Mouse (Mus musculus): ENCODE data around the gene Rab8a. TPM values are rescaled to one million over a fixed set of nuclear protein-coding genes. Genes with fewer than 3 reads are reported as not detected.

Rab8a gene
- polyA plus RNA-seq, 2 experiments, result 84.4 to 142 TPM

- H3K27me3 ChIP-seq (ENCODE audit: control insufficient read depth, insufficient read depth, low read length), result no peaks in the 10 kb centered on the region
- no peak overlapping the region for H3K9ac ChIP-seq (ENCODE audit: low read depth, low read length, severe bottlenecking)
- DNase-seq (ENCODE audit: low spot score) (no peak), ATAC-seq (ENCODE audit: low FRiP score, low read depth) (peak; percentile 3; the same call in 1 of the 2 replicates)
- H3K4me1 ChIP-seq (ENCODE audit: control insufficient read depth, insufficient read depth, low read length), result peaks cover 9% of the 10 kb centered on the region
- no peaks in the 10 kb centered on the region for H3K9me3 ChIP-seq (ENCODE audit: control insufficient read depth, low read length)
- no peak for TF ChIP-seq POLR2A (IDR thresholded peaks at IDR 0.05; ENCODE audit: borderline replicate concordance, extremely low read depth, insufficient read depth, insufficient read length)
- peak overlapping the region; percentile 75; the same call in 1 of the 2 replicates for H3K4me2 ChIP-seq (replicated peaks; ENCODE audit: low read depth, low read length, severe bottlenecking)
- 80% methylated on average over 9 of the region's 10 CpGs for WGBS
- H3K4me3 ChIP-seq (replicated peaks; ENCODE audit: low read length), result peak overlapping the region; percentile 82
- H3K27ac ChIP-seq (replicated peaks; ENCODE audit: low read depth, low read length), result no peak overlapping the region
- H3K36me3 ChIP-seq (ENCODE audit: control insufficient read depth, insufficient read depth, low read length), result peaks cover 26% of the 10 kb centered on the region
These were observed 58.0 kb downstream of the Rab8a start for GRCm38 (mm10) chr8:72218781-72219540.

GRCm38 (mm10) chr8:72219541-72220363 is 58.8 kb downstream of the Rab8a start, which contains the start of gene Fam32a:
Gene Fam32a (plus strand): TSS chr8:72219730.
- Histone ChIP-seq H3K9ac (ENCODE audit: low read depth, low read length, severe bottlenecking) (peak within 1 kb of the TSS; percentile 84), H3K27me3 (ENCODE audit: control insufficient read depth, insufficient read depth, low read length) (no peaks in the 10 kb centered on the region), H3K4me3 (replicated peaks; ENCODE audit: low read length) (peak within 1 kb of the TSS; percentile 82), H3K36me3 (ENCODE audit: control insufficient read depth, insufficient read depth, low read length) (peaks cover 28% of the 10 kb centered on the region), H3K4me2 (replicated peaks; ENCODE audit: low read depth, low read length, severe bottlenecking) (peak within 1 kb of the TSS; percentile 75), H3K9me3 (ENCODE audit: control insufficient read depth, low read length) (no peaks in the 10 kb centered on the region), H3K4me1 (ENCODE audit: control insufficient read depth, insufficient read depth, low read length) (peaks cover 9% of the 10 kb centered on the region), H3K27ac (replicated peaks; ENCODE audit: low read depth, low read length) (peak within 1 kb of the TSS; percentile 81)
- DNase-seq (ENCODE audit: low spot score) (peak; percentile 98), ATAC-seq (ENCODE audit: low FRiP score, low read depth) (peak; percentile 99)
- no peak for TF ChIP-seq POLR2A (IDR thresholded peaks at IDR 0.05; ENCODE audit: borderline replicate concordance, extremely low read depth, insufficient read depth, insufficient read length)
- 17% methylated on average over 39 of the region's 39 CpGs for WGBS

GRCm38 (mm10) chr8:72220758-72221157 is 59.8 kb downstream of the Rab8a start:
- ATAC-seq (ENCODE audit: low FRiP score, low read depth) (no peak), DNase-seq (ENCODE audit: low spot score) (no peak)
- H3K4me2 ChIP-seq (replicated peaks; ENCODE audit: low read depth, low read length, severe bottlenecking), result peak overlapping the region; percentile 75
- H3K9ac ChIP-seq (ENCODE audit: low read depth, low read length, severe bottlenecking), result no peak overlapping the region
- 90% methylated on average over 4 of the region's 4 CpGs for WGBS
- no peak overlapping the region for H3K27ac ChIP-seq (replicated peaks; ENCODE audit: low read depth, low read length)
- no peaks in the 10 kb centered on the region for H3K9me3 ChIP-seq (ENCODE audit: control insufficient read depth, low read length)
- H3K36me3 ChIP-seq (ENCODE audit: control insufficient read depth, insufficient read depth, low read length), result peaks cover 28% of the 10 kb centered on the region
- peak overlapping the region; percentile 82 for H3K4me3 ChIP-seq (replicated peaks; ENCODE audit: low read length)
- H3K27me3 ChIP-seq (ENCODE audit: control insufficient read depth, insufficient read depth, low read length), result no peaks in the 10 kb centered on the region
- TF ChIP-seq POLR2A (IDR thresholded peaks at IDR 0.05; ENCODE audit: borderline replicate concordance, extremely low read depth, insufficient read depth, insufficient read length), result no peak
- H3K4me1 ChIP-seq (ENCODE audit: control insufficient read depth, insufficient read depth, low read length), result peaks cover 9% of the 10 kb centered on the region

- Histone ChIP-seq H3K9me3 (ENCODE audit: control insufficient read depth, low read length) (no peaks in the 10 kb centered on the region), H3K36me3 (ENCODE audit: control insufficient read depth, insufficient read depth, low read length) (peaks cover 28% of the 10 kb centered on the region), H3K27ac (replicated peaks; ENCODE audit: low read depth, low read length) (no peak overlapping the region), H3K27me3 (ENCODE audit: control insufficient read depth, insufficient read depth, low read length) (no peaks in the 10 kb centered on the region), H3K4me3 (replicated peaks; ENCODE audit: low read length) (no peak overlapping the region), H3K4me1 (ENCODE audit: control insufficient read depth, insufficient read depth, low read length) (peaks cover 9% of the 10 kb centered on the region), H3K9ac (ENCODE audit: low read depth, low read length, severe bottlenecking) (no peak overlapping the region), H3K4me2 (replicated peaks; ENCODE audit: low read depth, low read length, severe bottlenecking) (no peak overlapping the region)
- ATAC-seq (ENCODE audit: low FRiP score, low read depth) (no peak), DNase-seq (ENCODE audit: low spot score) (no peak)
- TF ChIP-seq POLR2A (IDR thresholded peaks at IDR 0.05; ENCODE audit: borderline replicate concordance, extremely low read depth, insufficient read depth, insufficient read length), result no peak
- WGBS, result 90% methylated on average over 5 of the region's 5 CpGs
These were observed 61.7 kb downstream of the Rab8a start for GRCm38 (mm10) chr8:72222656-72223055.

Other genes with a start within 250 kb of the Rab8a start
- gene Zfp961, start 210.2 kb upstream of the Rab8a start, polyA plus RNA-seq (2012; rRNA removed), result 15.2 and 18.9 TPM in 2 replicates
- gene Zfp961, start 210.2 kb upstream of the Rab8a start, polyA plus RNA-seq (2014; fragmentation: Nextera tagmentation; extraction: Ambion mirVana), result 15.5 and 19.3 TPM in 2 replicates
- gene Cyp4f18, start 151.6 kb upstream of the Rab8a start, polyA plus RNA-seq (2012; rRNA removed), result 0.65 and 0.93 TPM in 2 replicates
- 0.88 and 2.6 TPM in 2 replicates for gene Cyp4f18, start 151.6 kb upstream of the Rab8a start, polyA plus RNA-seq (2014; fragmentation: Nextera tagmentation; extraction: Ambion mirVana)
- gene Olfr372, start 120.0 kb upstream of the Rab8a start, polyA plus RNA-seq (2012; rRNA removed), result not detected in 2 replicates
- gene Olfr372, start 120.0 kb upstream of the Rab8a start, polyA plus RNA-seq (2014; fragmentation: Nextera tagmentation; extraction: Ambion mirVana), result not detected in 2 replicates
- not detected in 2 replicates for gene Olfr373, start 78.0 kb upstream of the Rab8a start, polyA plus RNA-seq (2012; rRNA removed)
- gene Olfr373, start 78.0 kb upstream of the Rab8a start, polyA plus RNA-seq (2014; fragmentation: Nextera tagmentation; extraction: Ambion mirVana), result not detected in 2 replicates
- not detected in 2 replicates for gene Olfr374, start 54.2 kb upstream of the Rab8a start, polyA plus RNA-seq (2012; rRNA removed)
- gene Olfr374, start 54.2 kb upstream of the Rab8a start, polyA plus RNA-seq (2014; fragmentation: Nextera tagmentation; extraction: Ambion mirVana), result 0.14 and 0.23 TPM in 2 replicates
- gene Tpm4, start 26.2 kb upstream of the Rab8a start, polyA plus RNA-seq (2012; rRNA removed), result 311 and 395 TPM in 2 replicates
- gene Tpm4, start 26.2 kb upstream of the Rab8a start, polyA plus RNA-seq (2014; fragmentation: Nextera tagmentation; extraction: Ambion mirVana), result 579 and 584 TPM in 2 replicates
- gene Hsh2d, start 28.4 kb downstream of the Rab8a start, polyA plus RNA-seq (2012; rRNA removed), result 0.28 and 0.37 TPM in 2 replicates
- gene Hsh2d, start 28.4 kb downstream of the Rab8a start, polyA plus RNA-seq (2014; fragmentation: Nextera tagmentation; extraction: Ambion mirVana), result 0.10 and 0.11 TPM in 2 replicates
- gene Cib3, start 51.6 kb downstream of the Rab8a start, polyA plus RNA-seq (2012; rRNA removed), result not detected in 2 replicates
- gene Cib3, start 51.6 kb downstream of the Rab8a start, polyA plus RNA-seq (2014; fragmentation: Nextera tagmentation; extraction: Ambion mirVana), result not detected in 2 replicates
- not detected in 2 replicates for gene Gm11034, start 52.4 kb downstream of the Rab8a start, polyA plus RNA-seq (2012; rRNA removed)
- not detected in 2 replicates for gene Gm11034, start 52.4 kb downstream of the Rab8a start, polyA plus RNA-seq (2014; fragmentation: Nextera tagmentation; extraction: Ambion mirVana)
- 52.9 and 56.4 TPM in 2 replicates for gene Fam32a, start 58.5 kb downstream of the Rab8a start, polyA plus RNA-seq (2012; rRNA removed)
- 57.4 and 58.9 TPM in 2 replicates for gene Fam32a, start 58.5 kb downstream of the Rab8a start, polyA plus RNA-seq (2014; fragmentation: Nextera tagmentation; extraction: Ambion mirVana)
- gene Ap1m1, start 78.8 kb downstream of the Rab8a start, polyA plus RNA-seq (2012; rRNA removed), result 111 and 127 TPM in 2 replicates
- 98.8 and 99.2 TPM in 2 replicates for gene Ap1m1, start 78.8 kb downstream of the Rab8a start, polyA plus RNA-seq (2014; fragmentation: Nextera tagmentation; extraction: Ambion mirVana)
- 9.8 and 30.0 TPM in 2 replicates for gene Gm10282, start 144.1 kb downstream of the Rab8a start, polyA plus RNA-seq (2012; rRNA removed)
- 26.2 and 28.3 TPM in 2 replicates for gene Gm10282, start 144.1 kb downstream of the Rab8a start, polyA plus RNA-seq (2014; fragmentation: Nextera tagmentation; extraction: Ambion mirVana)
- 36.7 and 50.7 TPM in 2 replicates for gene Klf2, start 157.8 kb downstream of the Rab8a start, polyA plus RNA-seq (2012; rRNA removed)
- 20.1 and 21.6 TPM in 2 replicates for gene Klf2, start 157.8 kb downstream of the Rab8a start, polyA plus RNA-seq (2014; fragmentation: Nextera tagmentation; extraction: Ambion mirVana)